ENCODE assay signal across 13 mouse cellular contexts in genomic region chr7:99306640-99307039, GRCm38 (mm10). TPM values are rescaled to one million over a fixed set of nuclear protein-coding genes. Genes with fewer than 3 reads are reported as not detected.
A peak's percentile ranks its signal among the peaks of the same experiment; 100 is the strongest.
DNase-seq lines count a peak whose midpoint lies in the region; ATAC-seq and TF ChIP-seq lines count a peak whose summit lies in the region.
"Had no signal": no experiment of that assay in that cellular context is flagged by ENCODE, and none has a peak within 500 bp of the region (broad histone marks: within the 10 kb centered on the region; RNA-seq: fewer than 3 reads in every experiment).

No protein-coding gene starts in this region.

- peak overlapping the region; percentile 9; the same call in 1 of the 2 replicates for H3K27ac ChIP-seq in forebrain, embryonic 12.5 days
- H3K27ac ChIP-seq in forebrain, embryonic 16.5 days (ENCODE audit: low read length) = no peak overlapping the region
- no peak overlapping the region for H3K27ac ChIP-seq in left cerebral cortex, adult 2 months
- H3K27ac ChIP-seq in embryonic facial prominence, embryonic 14.5 days (replicated peaks; ENCODE audit: low read depth, low read length) = no peak overlapping the region
- H3K27ac ChIP-seq: liver, embryonic 12.5 days; neural tube, embryonic 12.5 days had no signal

- no peaks in the 10 kb centered on the region for H3K36me3 ChIP-seq in forebrain, embryonic 12.5 days (replicated peaks)
- no peaks in the 10 kb centered on the region for H3K36me3 ChIP-seq in forebrain, embryonic 16.5 days (ENCODE audit: control insufficient read depth, insufficient read depth)
- no peaks in the 10 kb centered on the region for H3K36me3 ChIP-seq in embryonic facial prominence, embryonic 14.5 days (ENCODE audit: control insufficient read depth, insufficient read depth, low read length)
- H3K36me3 ChIP-seq: liver, embryonic 12.5 days; neural tube, embryonic 12.5 days had no signal

- 34% methylated on average over 3 of the region's 3 CpGs for WGBS in forebrain, embryonic 12.5 days
- 37% methylated on average over 3 of the region's 3 CpGs for WGBS in forebrain, embryonic 16.5 days
- 49% methylated on average over 3 of the region's 3 CpGs for WGBS in embryonic facial prominence, embryonic 14.5 days

- no peak overlapping the region for H3K4me3 ChIP-seq in forebrain, embryonic 12.5 days (replicated peaks)
- H3K4me3 ChIP-seq in forebrain, embryonic 16.5 days (replicated peaks; ENCODE audit: low read length) = no peak overlapping the region
- no peak overlapping the region for H3K4me3 ChIP-seq in left cerebral cortex, adult 2 months
- no peak overlapping the region for H3K4me3 ChIP-seq in embryonic facial prominence, embryonic 14.5 days (ENCODE audit: low read depth, low read length)
- H3K4me3 ChIP-seq: liver, embryonic 12.5 days; neural tube, embryonic 12.5 days had no signal

- no peak overlapping the region for H3K9ac ChIP-seq in forebrain, embryonic 12.5 days
- H3K9ac ChIP-seq in forebrain, embryonic 16.5 days (replicated peaks; ENCODE audit: low read depth, low read length) = no peak overlapping the region
- H3K9ac ChIP-seq in embryonic facial prominence, embryonic 14.5 days (ENCODE audit: low read depth, low read length) = no peak overlapping the region
- H3K9ac ChIP-seq: liver, embryonic 12.5 days; neural tube, embryonic 12.5 days had no signal

- no peak for ATAC-seq in forebrain, embryonic 12.5 days (ENCODE audit: low FRiP score)
- ATAC-seq in forebrain, embryonic 16.5 days = no peak
- ATAC-seq in embryonic facial prominence, embryonic 14.5 days (ENCODE audit: low read depth) = peak; percentile 42; the same call in 1 of the 2 replicates
- ATAC-seq: liver, embryonic 12.5 days had no signal

- H3K4me1 ChIP-seq in forebrain, embryonic 12.5 days = peaks cover 71% of the 10 kb centered on the region
- H3K4me1 ChIP-seq in forebrain, embryonic 16.5 days (replicated peaks; ENCODE audit: control insufficient read depth, insufficient read depth, low read length) = peaks cover 19% of the 10 kb centered on the region
- H3K4me1 ChIP-seq in embryonic facial prominence, embryonic 14.5 days (ENCODE audit: control insufficient read depth, insufficient read depth, low read length) = peaks cover 12% of the 10 kb centered on the region; the same call in 1 of the 2 replicates

- DNase-seq in left cerebral cortex, postnatal 4 days = peak; percentile 45
- no peak for DNase-seq in left cerebral cortex, adult 2 months (ENCODE audit: extremely low spot score in 1 of 2, low spot score in 2 of 2)
- DNase-seq in embryonic facial prominence, embryonic 14.5 days (ENCODE audit: low spot score) = no peak
- DNase-seq in neural tube, embryonic 10.5 days (ENCODE audit: extremely low spot score, low spot score) = peak; percentile 41
- no peak for DNase-seq in urinary bladder, adult 2 months (ENCODE audit: low spot score)
- DNase-seq in left cerebral cortex, postnatal 14 days (ENCODE audit: low spot score in 2 of 2) = no peak
- DNase-seq: kidney, adult 2 months; lung, postnatal 36 days; right cerebral cortex, postnatal 14 days had no signal

- H3K4me2 ChIP-seq in forebrain, embryonic 12.5 days = no peak overlapping the region
- H3K4me2 ChIP-seq in forebrain, embryonic 16.5 days (ENCODE audit: low read length) = no peak overlapping the region
- no peak overlapping the region for H3K4me2 ChIP-seq in embryonic facial prominence, embryonic 14.5 days (ENCODE audit: low read depth, low read length)
- H3K4me2 ChIP-seq: liver, embryonic 12.5 days; neural tube, embryonic 12.5 days had no signal

- intact Hi-C loops in left cerebral cortex, postnatal 4 days (cut with DNase I) = no loop called here
- intact Hi-C loops in left cerebral cortex, adult 2 months (cut with DNase I) = loop anchor here (1.0 kb wide), 1 partner anchor 44 kb away; no protein-coding TSS in a partner anchor
- intact Hi-C loops in left cerebral cortex, postnatal 14 days (cut with DNase I) = no loop called here

- no peaks in the 10 kb centered on the region for H3K9me3 ChIP-seq in forebrain, embryonic 12.5 days
- no peaks in the 10 kb centered on the region for H3K9me3 ChIP-seq in forebrain, embryonic 16.5 days (ENCODE audit: control insufficient read depth, low read length)
- H3K9me3 ChIP-seq in embryonic facial prominence, embryonic 14.5 days (ENCODE audit: control insufficient read depth, low read length) = no peaks in the 10 kb centered on the region
- H3K9me3 ChIP-seq: liver, embryonic 12.5 days; neural tube, embryonic 12.5 days had no signal

- no peaks in the 10 kb centered on the region for H3K27me3 ChIP-seq in forebrain, embryonic 12.5 days
- no peaks in the 10 kb centered on the region for H3K27me3 ChIP-seq in forebrain, embryonic 16.5 days (replicated peaks; ENCODE audit: control insufficient read depth, insufficient read depth, low read length)
- no peaks in the 10 kb centered on the region for H3K27me3 ChIP-seq in embryonic facial prominence, embryonic 14.5 days (replicated peaks; ENCODE audit: control insufficient read depth, insufficient read depth, low read length)
- H3K27me3 ChIP-seq: neural tube, embryonic 12.5 days had no signal

- TF ChIP-seq CTCF in left cerebral cortex, adult 2 months (IDR thresholded peaks at IDR 0.05) = no peak

RNA-seq across cellular contexts. Expression of gene Map6, which starts 39.4 kb away (rescaled TPM):
- polyA plus RNA-seq in forebrain, embryonic 12.5 days (2016; fragmentation: Nextera tagmentation; extraction: Ambion mirVana) = 63.5 and 65.1 TPM in 2 replicates
- polyA plus RNA-seq in forebrain, embryonic 16.5 days (2015; fragmentation: Nextera tagmentation; extraction: Ambion mirVana) = 69.3 and 90.0 TPM in 2 replicates
- total RNA-seq in left cerebral cortex, postnatal 4 days (2021) = 100 to 1,000 TPM; 277 to 282 TPM
- total RNA-seq in left cerebral cortex, adult 2 months (2021) = 100 to 1,000 TPM; 138 to 141 TPM
- 9.6 and 10.2 TPM in 2 replicates for polyA plus RNA-seq in embryonic facial prominence, embryonic 14.5 days (2014; fragmentation: Nextera tagmentation; extraction: Ambion mirVana)
- 13.1 and 16.0 TPM in 2 replicates for polyA plus RNA-seq in urinary bladder, adult 2 months (2012; rRNA removed)
- 100 to 1,000 TPM; 182 to 190 TPM for total RNA-seq in left cerebral cortex, postnatal 14 days (2021)

RNA-seq across cellular contexts. Expression of gene Serpinh1, which starts 46.4 kb away (rescaled TPM):
- polyA plus RNA-seq in forebrain, embryonic 12.5 days (2016; fragmentation: Nextera tagmentation; extraction: Ambion mirVana) = 425 and 501 TPM in 2 replicates
- polyA plus RNA-seq in forebrain, embryonic 16.5 days (2015; fragmentation: Nextera tagmentation; extraction: Ambion mirVana) = 201 and 257 TPM in 2 replicates
- 10 to 100 TPM; 63.7 to 65.6 TPM for total RNA-seq in left cerebral cortex, postnatal 4 days (2021)
- 10 to 100 TPM; 22.2 TPM for total RNA-seq in left cerebral cortex, adult 2 months (2021)
- 918 and 945 TPM in 2 replicates for polyA plus RNA-seq in embryonic facial prominence, embryonic 14.5 days (2014; fragmentation: Nextera tagmentation; extraction: Ambion mirVana)
- 473 and 550 TPM in 2 replicates for polyA plus RNA-seq in urinary bladder, adult 2 months (2012; rRNA removed)
- 10 to 100 TPM; 49.7 to 52.2 TPM for total RNA-seq in left cerebral cortex, postnatal 14 days (2021)

Comparison
In these comparisons a context has a peak if more than half of its experiments do, and no peak if none do; other contexts are left out.
1. DNase-seq: peak in left cerebral cortex, postnatal 4 days (single experiment) and neural tube, embryonic 10.5 days (single experiment); none in left cerebral cortex, adult 2 months (0 of 2), embryonic facial prominence, embryonic 14.5 days (single experiment), urinary bladder, adult 2 months (single experiment) and left cerebral cortex, postnatal 14 days (0 of 2).